Mouse (Mus musculus) retina, postnatal 1 day (tissue): ENCODE data around the gene Phospho1.

Experiments used
- DNase-seq: peaks from one replicate; pipeline ENCODE4 v3.0.0-alpha.2; 2012

Phospho1 gene

DNA sequence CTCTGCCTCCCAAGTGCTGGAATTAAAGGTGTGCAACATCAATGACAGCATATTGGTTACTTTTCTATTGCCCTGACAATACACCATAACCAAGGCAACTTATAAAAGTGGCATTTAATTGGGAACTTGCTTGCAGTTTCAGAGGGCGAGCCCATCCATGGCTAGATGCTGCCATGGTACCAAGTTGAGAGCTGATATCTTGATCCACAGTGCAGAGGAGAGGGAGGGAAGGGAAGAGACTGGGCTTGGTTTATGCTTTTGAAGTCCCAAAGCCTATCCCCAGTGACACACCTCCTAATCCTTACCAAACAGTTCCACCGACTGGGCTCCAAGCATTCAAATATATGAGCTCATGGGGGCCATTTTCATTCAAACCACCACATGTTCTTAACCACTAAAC, 10.2 kb upstream of the Phospho1 start:
- no peak for DNase-seq

DNA sequence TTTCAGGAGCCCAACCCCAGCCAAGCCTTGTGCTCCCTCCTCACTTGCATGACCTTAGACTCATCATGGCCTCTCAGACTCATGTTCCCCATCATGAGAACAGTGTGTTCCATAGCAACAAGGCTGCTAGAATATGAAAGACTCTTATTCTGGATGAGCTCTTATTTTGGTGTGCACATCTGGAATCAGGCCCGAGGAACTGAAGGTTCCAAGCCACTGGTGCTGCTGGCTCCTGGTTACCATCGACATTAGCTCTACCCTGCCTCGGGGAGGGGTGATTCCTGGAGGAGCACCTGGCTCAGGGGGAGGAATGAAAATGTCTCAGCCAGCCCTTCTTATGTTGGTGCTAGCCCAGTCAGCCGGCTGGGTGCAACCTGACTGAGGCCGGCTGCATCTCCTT, 9.4 kb upstream of the Phospho1 start:
- no peak for DNase-seq

DNA sequence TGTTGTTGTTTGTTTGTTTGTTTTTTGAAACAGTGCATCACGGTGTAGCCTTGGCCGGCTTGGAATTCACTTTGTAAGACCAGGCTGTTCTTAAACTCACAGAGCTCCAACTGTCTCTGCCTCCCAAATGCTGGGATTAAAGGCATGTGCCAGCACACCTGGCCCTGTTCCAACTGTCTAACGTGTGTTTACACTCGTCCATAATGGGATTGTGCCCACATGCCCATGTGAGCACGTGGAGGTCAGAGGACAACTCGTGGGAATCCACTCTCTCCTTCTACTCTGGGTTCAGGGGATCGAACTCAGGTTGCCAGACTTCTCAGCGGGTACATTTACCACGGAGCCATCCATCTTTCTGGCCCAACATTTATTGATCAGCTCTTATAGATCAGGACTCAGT, 8.9 kb upstream of the Phospho1 start:
- no peak for DNase-seq

DNA sequence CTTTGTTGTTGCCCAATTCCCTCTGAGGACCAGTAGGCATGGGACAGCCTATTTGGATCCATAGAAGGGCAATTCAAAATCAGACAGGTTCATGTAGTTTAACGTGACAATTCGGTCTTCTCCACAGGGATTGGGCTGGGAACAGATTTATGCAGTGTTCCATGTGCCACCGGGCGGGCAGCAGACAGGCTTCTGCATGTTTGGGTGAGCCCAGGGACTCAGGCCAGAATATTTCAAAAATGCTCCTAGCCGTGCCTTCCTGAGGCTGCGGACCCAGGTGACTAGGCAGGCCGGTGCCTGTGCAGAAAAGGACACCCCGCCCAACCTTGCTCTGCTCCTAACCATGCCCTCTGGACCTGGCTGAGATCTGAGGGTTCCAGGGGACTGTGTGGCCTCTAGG, 5.2 kb upstream of the Phospho1 start:
- no peak for DNase-seq

DNA sequence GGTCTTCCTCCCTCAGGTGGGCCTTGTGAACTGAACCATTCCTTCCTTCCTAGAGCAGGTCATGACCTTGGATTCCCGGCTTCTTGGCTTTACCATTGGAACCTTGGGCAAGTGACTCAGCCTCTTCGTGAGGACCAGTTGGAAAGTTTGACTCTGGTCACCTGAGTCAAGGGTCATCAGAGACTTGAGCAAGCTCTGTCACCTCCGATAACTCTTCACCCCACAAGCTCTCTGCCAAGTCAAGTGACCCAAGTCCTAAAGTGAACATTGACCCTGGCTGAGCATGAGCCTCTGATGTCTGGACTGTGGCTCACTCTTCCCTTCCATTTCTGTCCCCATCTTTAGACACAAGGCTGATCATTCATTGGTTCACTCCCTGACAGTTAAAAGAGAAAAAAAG, 2.8 kb upstream of the Phospho1 start:
- DNase-seq = no peak

DNA sequence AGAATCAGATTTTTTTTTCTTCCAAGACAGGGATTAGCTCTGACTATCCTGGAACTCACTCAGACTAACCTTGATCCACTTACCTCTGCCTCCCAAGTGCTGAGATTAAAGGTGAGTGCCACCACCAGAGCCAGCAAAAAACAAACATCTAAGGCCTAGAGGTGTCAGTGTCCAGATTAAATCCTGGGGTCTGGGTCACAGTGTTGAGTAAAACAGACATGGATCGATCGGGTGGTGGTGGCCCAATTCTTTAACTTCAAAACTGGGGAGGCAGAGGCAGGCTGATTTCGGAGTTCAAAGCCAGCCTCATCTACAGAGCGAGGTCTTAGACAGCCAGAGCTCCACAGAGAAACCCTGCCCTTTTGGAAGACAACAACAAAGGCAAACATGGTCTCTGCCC, 1.9 kb upstream of the Phospho1 start:
- DNase-seq = no peak

DNA sequence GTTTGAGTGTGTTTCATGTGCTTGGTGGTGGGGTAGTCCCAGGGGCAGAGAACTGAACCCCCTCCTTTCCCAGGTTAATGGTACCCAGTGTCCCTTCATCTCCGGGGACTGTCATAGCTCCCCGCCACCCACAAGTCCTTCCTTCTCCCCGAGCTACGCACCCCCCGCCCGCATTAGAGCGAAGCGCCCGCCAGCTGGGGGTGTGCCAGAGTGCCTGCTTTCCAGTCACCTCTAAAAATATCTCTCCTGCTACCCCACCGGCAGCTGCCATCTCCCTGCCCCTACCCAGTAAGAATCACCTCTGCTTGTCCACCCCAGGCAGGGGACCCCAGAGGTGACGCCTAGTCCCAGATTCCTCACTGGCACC, 561 bp downstream of the Phospho1 start:
- DNase-seq = peak; percentile 12

DNA sequence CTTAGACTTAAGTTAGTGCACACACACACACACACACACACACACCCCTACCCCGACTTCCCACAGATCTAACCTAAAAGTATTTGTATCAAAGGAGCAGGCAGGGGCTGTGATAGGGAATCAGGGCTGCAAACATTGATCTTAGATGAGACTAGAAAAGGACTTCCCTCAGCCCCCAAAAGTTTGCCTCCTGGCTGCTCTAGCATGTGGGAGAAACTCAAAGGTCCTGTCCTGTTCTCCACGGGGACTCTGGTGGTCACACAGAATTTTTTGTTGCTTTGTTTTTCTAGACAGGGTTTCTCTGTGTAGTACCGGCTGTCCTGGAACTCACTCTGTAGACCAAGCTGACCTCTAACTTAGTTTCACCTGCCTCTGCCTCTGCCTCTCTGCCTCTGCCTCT, 1.3 kb downstream of the Phospho1 start:
- no peak for DNase-seq

DNA sequence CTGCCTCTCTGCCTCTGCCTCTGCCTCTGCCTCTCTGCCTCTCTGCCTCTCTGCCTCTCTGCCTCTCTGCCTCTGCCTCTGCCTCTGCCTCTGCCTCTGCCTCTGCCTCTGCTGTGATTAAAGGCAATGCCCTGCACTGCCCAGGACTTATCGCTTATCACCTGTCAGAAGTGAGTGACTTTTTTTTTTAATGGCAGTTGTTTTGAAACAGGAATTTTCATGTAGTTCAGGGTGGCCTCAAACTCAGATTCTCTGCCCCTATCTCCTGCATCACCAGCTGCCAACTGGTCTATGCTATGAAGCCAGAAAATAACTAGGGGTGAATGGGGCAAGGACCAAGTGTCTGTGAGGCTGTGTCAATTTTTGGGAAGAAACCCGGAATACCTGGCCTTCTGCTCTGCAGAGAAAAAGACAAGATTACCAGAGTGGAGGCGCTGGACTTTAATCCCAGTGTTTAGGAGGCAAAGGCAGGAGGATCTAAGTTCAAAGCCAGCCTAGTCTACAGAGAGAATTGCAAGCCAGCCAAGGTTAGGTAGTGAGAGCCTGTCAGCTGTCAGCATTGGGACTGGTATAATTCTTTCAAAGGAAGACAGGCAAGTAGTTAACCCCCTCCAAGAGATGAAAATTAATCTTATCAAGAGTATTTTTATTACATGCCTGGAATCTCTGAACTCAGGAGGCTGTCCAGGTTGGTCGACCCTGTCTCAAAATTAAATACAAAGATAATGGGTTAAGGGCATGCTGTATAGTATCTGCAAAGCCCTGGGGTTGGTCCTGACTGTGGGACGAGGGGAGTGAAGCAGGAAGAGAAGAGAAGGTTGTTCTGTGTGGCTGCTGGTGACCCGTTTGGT, 2.2 kb downstream of the Phospho1 start:
- DNase-seq = no peak

DNA sequence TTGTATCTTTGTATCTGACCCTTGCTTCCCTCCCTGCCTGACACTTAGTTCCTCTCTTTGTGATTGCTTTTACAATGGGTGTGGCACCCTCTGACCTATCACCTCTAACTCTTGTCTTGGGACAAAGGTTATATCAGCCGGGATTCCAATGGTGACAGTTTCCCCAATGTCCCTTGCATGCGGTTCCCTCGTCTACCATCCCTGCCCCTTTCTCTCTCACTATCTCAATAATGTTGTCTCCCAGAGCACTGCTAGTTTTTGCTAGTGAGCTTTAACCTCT, 2.8 kb downstream of the Phospho1 start:
- DNase-seq = no peak

DNA sequence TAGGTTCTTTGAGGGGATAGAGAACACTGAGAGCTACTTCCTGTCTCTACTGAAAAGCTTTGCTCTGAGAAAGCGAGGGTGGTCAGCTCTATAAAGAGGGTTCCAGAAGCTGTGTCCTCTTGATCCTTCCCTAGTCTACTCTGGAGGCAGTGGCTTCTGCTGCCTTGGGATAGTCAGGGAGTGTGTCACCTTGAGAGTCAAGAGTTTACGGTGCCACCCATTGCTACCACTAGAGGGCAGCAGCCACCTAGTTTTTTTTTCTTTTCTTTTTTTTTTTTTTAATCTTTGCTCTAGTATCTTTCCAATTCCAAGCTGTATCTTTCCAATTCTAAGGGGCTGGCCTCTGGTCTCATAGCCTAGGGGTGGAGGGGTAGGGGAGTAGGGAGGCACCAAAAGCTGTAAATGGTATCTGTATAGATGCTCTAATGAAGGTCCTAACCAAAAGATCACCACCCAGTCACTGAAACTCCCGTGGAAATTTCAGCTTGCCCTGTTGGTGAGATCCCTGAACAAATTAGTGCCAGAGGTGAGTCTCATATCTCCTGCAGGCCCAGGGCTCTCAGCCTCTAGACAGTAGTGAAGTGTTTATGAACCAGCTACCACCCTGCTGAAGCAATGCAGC, 3.3 kb downstream of the Phospho1 start:
- peak; percentile 79 for DNase-seq

DNA sequence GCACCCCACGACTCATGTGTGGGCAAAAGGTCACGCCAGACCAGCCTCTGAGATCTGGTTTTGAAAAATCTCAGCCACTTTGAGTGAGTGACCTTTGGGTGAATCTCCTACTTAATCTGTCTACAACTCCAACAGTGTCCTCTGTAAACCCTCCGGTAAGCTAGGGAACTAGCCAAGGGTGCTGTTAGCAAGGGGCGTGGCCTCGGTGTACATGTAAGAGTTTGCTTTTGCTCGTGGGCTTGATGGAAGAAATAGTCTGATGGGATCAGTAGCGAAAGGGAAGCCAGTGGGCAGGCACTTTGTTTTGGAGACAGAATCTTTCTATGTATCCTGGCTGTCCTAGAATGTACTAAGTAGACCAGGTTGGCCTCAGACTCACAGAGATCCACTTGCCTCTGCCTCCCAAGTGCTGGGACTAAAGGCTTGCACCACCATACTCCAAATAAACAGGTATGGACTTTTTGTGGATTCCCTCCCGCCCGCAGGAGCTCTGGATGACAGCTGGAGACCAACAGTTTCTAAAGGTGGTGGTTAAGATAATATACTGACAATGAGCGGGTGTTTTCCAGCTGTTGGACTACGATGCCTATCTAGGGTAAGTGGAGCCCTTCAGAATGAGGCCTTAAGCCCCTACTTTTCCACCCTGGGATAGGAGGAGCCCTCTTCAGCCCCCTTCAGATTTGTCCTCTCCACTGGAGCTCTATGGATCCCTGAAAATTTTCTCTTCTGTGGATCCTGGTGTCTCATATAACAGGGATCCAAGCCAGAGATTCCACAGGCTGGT, 4.1 kb downstream of the Phospho1 start:
- DNase-seq = no peak

DNA sequence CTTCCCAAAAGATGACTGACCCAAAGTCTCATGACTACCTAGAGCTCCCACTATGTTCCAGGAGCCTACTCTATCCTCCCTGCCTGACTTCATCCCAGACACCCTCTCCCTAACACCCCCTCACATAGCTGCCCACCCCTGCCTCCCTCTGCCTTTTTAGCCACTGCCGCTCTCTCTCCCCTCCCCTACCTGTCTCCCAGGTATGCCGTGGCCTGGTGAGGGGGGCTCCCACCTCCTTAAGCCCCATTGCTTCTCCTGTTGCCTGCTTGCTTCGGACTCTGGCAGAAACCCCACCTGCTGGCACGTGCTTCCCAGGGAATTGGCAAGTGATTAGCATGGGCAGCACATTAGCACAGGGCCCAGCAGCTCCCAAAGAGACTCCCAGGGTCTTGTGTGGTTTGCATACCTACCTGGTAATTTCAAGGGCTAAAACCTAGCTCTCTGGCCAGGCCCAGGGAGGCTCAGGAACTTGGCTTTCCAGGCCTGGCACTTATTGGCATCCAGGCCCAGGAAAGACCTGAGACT, 5.3 kb downstream of the Phospho1 start:
- no peak for DNase-seq

DNA sequence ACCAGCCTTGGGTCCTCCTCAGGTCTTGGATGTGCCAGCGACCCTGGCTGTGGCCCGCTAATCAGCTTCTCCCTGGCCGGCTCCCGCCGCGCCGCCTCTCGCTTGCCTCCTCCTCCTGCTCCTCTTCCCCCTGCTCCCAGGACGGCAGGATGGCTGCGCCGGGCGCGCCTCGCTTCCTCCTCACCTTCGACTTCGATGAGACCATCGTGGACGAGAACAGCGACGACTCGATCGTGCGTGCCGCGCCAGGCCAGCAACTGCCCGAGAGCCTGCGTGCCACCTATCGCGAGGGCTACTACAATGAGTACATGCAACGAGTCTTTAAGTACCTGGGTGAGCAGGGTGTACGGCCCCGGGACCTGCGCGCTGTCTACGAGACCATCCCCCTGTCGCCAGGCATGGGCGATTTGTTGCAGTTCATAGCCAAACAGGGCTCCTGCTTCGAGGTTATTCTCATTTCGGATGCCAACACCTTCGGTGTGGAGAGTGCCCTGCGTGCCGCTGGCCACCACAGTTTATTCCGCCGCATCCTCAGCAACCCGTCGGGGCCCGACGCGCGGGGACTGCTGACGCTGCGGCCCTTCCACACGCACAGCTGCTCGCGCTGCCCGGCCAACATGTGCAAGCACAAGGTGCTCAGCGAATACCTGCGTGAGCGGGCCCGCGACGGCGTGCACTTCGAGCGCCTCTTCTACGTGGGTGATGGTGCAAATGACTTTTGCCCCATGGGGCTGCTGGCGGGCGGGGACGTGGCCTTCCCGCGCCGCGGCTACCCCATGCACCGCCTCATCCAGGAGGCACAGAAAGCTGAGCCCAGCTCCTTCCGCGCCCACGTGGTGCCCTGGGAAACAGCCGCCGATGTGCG, 6.3 kb downstream of the Phospho1 start:
- DNase-seq = peak; percentile 44

DNA sequence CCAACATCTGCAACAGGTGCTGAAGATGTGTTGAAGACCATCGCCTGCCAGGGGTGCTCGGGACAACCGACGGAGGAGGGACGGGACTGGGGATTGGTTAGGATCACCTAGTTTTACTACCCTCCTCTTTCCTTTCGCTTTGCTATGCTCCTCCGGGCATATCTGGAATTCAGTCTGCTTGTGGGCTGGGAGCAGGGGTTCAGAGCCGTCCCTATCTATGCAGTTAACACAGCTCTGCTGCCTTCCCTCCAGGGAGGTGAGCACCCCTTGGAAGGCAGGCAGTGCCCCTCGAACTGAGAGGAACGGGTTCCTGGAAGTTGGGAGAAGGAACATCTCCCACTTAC, 6.9 kb downstream of the Phospho1 start:
- DNase-seq = no peak

DNA sequence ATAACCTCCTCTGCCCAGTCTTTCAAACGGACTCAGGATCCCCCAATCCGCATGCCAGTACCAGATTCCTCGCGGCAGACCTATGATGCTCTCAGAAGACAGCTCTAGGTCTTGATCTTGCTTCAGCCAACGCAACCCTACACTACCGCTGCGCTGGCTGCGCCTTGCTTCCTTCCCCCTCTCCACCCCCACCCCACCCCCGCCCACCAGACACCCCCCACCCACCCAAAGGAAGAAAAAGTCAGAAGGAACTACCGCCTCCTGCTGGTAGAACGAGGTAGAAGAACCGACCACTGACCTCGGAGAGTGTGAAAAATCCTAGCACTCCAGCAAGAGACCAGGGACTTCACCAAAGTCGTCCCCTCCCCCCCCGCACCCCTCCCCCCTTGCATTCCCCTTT, 7.3 kb downstream of the Phospho1 start:
- DNase-seq = peak; percentile 73

DNA sequence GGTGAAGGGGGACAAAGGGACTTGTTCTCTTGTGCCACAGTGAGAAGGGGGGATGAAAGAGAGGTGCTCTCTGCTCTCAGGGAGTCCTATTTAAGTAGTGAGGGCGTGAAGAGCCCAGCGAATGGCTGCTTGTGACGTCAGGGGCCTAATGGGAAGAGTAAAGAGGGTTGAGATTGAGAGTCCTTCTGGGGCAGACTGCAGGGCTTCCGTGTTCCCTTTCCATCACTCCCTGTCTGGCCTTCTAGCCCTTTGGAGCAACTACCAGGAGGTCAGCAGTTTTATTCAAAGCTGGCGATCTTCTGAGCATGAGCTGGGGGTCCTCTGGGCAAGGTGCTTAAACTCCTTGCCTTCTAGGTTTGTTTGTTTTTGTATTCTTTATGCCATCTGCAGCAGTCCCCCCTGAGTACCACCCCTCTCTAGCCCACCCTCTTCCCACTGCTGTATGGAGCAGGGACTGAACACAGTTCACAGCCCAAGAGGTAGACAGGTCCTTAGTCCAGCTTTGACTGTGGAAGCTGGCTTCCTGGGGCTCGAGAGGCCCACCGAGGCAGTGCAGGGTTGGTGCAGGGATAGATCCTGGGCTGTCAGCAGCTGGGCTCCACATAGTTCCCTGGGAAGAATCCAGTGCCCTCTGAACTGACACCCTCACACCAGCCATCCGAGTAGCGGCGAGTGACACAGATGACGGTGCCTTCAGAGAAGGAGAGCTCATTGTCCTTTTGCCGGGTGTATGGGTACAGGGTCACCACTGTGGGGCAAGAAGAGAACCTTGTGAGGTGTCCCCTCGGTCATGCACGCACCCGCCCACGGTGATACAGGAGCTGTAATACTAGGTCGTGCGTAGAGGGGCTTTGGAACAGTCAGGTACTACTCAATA, 8.1 kb downstream of the Phospho1 start:
- DNase-seq = peak; percentile 23

DNA sequence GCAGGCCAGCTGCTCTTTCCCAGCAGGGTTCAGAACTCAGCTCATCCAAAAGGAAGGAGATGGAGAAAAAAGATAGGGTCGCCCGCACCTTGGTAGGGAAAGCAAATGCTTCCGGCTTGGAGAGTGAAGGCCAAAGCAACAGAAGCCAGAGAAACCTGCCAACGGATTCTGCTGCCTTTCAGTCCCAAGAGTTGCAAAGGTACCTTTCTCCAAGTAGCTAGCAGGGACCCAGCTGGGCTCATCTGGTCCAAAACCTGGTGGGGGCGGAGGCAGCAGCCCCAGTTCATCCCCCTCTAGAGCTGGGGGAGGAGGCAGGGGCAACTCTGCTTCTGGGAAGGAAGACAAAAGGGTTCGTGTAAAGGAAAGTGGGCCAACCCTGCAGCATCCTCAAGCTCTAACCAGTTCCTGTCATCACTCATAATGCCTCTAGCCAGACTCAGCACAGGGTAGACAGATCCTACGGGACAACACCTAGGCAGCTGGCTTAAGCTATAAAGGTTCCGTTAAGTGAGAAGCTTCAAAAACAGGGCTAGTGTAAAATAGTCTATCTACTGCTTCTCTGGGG, 8.8 kb downstream of the Phospho1 start:
- DNase-seq = peak; percentile 17

DNA sequence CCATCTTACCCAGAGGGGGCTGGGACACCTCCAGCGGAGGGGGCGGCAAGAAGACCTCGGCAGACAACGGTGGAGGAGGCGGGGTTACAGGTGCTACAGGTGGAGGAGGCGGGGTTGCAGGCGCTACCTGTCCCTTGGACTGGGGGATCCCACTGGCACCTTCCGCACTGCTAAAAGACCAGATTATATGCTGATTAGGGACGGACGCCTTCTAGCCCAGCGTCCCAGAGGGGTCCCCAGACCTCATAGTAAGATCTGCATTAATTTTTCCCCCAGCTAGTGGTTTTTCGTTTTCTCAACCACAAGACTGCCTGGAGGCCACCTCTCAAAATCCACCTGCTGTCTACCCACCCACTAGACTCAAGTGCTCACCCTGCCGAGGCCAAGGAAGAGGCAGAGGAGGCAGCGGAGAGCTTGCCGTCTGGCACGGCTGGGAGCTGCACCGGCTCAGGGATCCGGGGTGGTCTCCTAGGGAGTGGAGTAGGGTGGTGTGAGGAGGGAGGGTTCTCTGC, 9.4 kb downstream of the Phospho1 start:
- no peak for DNase-seq

DNA sequence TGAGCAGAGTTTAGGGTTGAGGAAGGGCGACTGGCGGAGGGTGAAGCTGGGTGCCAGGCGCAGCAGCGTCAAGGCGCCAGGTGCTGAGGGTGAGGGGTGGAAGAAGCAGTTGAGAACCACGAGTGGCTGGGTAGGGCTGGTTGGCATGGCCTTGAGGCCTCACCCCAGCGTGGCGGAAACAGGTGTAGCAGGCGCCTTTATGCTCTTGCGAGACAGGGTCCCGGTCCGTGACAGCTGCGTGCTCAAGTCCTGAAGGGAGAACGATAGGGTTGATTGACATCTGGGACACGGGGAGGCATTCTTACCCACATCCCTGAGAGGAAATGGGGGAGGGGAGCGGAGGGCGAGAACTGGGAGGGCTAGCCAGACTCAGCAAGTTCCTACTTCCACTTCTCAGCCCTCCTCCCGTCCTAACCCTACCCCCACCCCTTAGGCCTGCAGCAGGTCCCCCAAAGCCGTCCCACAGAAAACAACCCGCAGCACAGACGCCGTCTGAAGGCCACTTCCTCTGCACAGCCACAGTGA, 9.9 kb downstream of the Phospho1 start:
- DNase-seq = peak; percentile 60
